Mouse (Mus musculus): ENCODE results near the gene Cntn3. TPM values are rescaled to one million over a fixed set of nuclear protein-coding genes. Genes with fewer than 3 reads are reported as not detected.

Gene Cntn3
- polyA plus RNA-seq, 1 experiment: 0.15 TPM

DNA sequence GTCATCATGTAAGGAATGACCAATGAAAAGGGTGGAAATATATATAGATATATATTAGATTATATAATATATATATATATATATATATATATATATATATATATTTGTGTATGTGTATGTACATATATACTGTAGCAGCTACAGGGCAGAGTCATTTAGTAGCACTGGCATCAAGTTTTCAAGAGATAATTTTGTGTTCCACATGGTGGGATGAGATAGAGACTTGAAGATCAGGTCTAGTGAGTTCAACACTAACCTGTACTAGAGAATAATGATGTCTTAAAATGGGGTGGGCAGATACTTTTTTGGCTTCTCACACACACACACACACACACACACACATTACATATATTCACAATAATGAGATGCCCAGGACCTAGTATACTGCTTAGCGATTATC lies 7.7 kb downstream of the Cntn3 start:
- Histone ChIP-seq H3K36me3 (ENCODE audit: control insufficient read depth, insufficient read depth, low read length) (no peaks in the 10 kb centered on the region), H3K27me3 (ENCODE audit: control insufficient read depth, insufficient read depth, low read length) (no peaks in the 10 kb centered on the region), H3K27ac (ENCODE audit: control insufficient read depth, insufficient read depth, low read depth, low read length) (no peak overlapping the region), H3K4me1 (ENCODE audit: control insufficient read depth, insufficient read depth, low read length) (peaks cover 5% of the 10 kb centered on the region), H3K4me3 (ENCODE audit: control insufficient read depth, low read depth, low read length) (no peak overlapping the region)
- TF ChIP-seq CTCF (IDR thresholded peaks at IDR 0.05; ENCODE audit: control insufficient read depth, insufficient read depth, insufficient replicate concordance, low read depth, low read length) (no peak), POLR2A (IDR thresholded peaks at IDR 0.05; ENCODE audit: control insufficient read depth, low read depth, low read length) (no peak)

GRCm38 (mm10) chr6:102564011-102564731 lies 8.7 kb downstream of the Cntn3 start:
- Histone ChIP-seq H3K4me1 (ENCODE audit: control insufficient read depth, insufficient read depth, low read length) (peaks cover 5% of the 10 kb centered on the region), H3K27ac (ENCODE audit: control insufficient read depth, insufficient read depth, low read depth, low read length) (no peak overlapping the region), H3K36me3 (ENCODE audit: control insufficient read depth, insufficient read depth, low read length) (no peaks in the 10 kb centered on the region), H3K27me3 (ENCODE audit: control insufficient read depth, insufficient read depth, low read length) (no peaks in the 10 kb centered on the region), H3K4me3 (ENCODE audit: control insufficient read depth, low read depth, low read length) (peak overlapping the region; percentile 67)
- TF ChIP-seq CTCF (IDR thresholded peaks at IDR 0.05; ENCODE audit: control insufficient read depth, insufficient read depth, insufficient replicate concordance, low read depth, low read length): no peak
- TF ChIP-seq POLR2A (IDR thresholded peaks at IDR 0.05; ENCODE audit: control insufficient read depth, low read depth, low read length): no peak

DNA sequence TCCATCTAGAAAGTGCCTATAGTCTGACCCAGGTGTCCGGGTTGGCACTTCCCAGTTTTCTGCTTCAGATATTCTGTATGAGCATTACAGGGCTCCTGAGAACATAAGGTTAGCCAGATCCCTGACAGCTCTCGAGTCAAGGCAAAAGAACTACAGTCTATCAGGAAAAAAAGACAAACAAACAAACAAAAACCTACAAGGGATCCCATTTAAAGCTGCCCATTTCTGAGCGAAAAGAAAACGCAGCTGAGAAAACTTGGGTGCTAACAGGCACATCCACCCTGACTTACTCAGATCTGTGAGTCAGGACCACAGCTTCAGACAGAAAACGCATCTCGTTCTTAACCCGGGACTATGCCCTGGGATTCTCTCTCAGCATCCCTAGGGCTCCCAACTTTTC lies 9.5 kb downstream of the Cntn3 start:
- Histone ChIP-seq H3K36me3 (ENCODE audit: control insufficient read depth, insufficient read depth, low read length) (no peaks in the 10 kb centered on the region), H3K27me3 (ENCODE audit: control insufficient read depth, insufficient read depth, low read length) (no peaks in the 10 kb centered on the region), H3K4me1 (ENCODE audit: control insufficient read depth, insufficient read depth, low read length) (peaks cover 5% of the 10 kb centered on the region), H3K27ac (ENCODE audit: control insufficient read depth, insufficient read depth, low read depth, low read length) (no peak overlapping the region), H3K4me3 (ENCODE audit: control insufficient read depth, low read depth, low read length) (no peak overlapping the region)
- TF ChIP-seq POLR2A (IDR thresholded peaks at IDR 0.05; ENCODE audit: control insufficient read depth, low read depth, low read length): no peak
- TF ChIP-seq CTCF (IDR thresholded peaks at IDR 0.05; ENCODE audit: control insufficient read depth, insufficient read depth, insufficient replicate concordance, low read depth, low read length): no peak

GRCm38 (mm10) chr6:102557521-102557920 lies 15.4 kb downstream of the Cntn3 start:
- no peak overlapping the region for H3K27ac ChIP-seq (ENCODE audit: control insufficient read depth, insufficient read depth, low read depth, low read length)
- no peaks in the 10 kb centered on the region for H3K27me3 ChIP-seq (ENCODE audit: control insufficient read depth, insufficient read depth, low read length)
- H3K36me3 ChIP-seq (ENCODE audit: control insufficient read depth, insufficient read depth, low read length): no peaks in the 10 kb centered on the region
- TF ChIP-seq CTCF (IDR thresholded peaks at IDR 0.05; ENCODE audit: control insufficient read depth, insufficient read depth, insufficient replicate concordance, low read depth, low read length): no peak
- no peak overlapping the region for H3K4me3 ChIP-seq (ENCODE audit: control insufficient read depth, low read depth, low read length)
- H3K4me1 ChIP-seq (ENCODE audit: control insufficient read depth, insufficient read depth, low read length): no peaks in the 10 kb centered on the region

DNA sequence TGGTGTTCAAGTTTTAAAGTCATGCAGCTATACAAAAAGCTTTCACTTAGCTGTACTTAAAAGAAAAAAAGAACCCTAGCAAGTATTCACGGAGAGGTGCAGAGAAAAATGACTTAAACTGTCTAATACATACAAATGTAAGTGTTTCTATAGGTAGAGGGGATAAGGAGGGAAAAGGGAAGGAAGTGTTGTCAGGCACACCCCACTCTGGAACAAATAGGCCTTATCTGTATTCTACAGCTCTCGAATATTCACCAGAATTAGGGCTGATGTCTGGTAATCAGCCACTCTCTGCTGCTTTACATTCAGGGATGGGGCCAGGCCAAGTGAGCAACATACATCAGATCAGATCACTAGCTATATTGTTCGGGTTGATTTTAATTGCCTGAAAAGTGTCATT lies 16.4 kb downstream of the Cntn3 start:
- H3K36me3 ChIP-seq (ENCODE audit: control insufficient read depth, insufficient read depth, low read length): no peaks in the 10 kb centered on the region
- no peak for TF ChIP-seq CTCF (IDR thresholded peaks at IDR 0.05; ENCODE audit: control insufficient read depth, insufficient read depth, insufficient replicate concordance, low read depth, low read length)
- no peak for TF ChIP-seq POLR2A (IDR thresholded peaks at IDR 0.05; ENCODE audit: control insufficient read depth, low read depth, low read length)
- no peaks in the 10 kb centered on the region for H3K4me1 ChIP-seq (ENCODE audit: control insufficient read depth, insufficient read depth, low read length)
- no peak overlapping the region for H3K27ac ChIP-seq (ENCODE audit: control insufficient read depth, insufficient read depth, low read depth, low read length)
- no peak overlapping the region for H3K4me3 ChIP-seq (ENCODE audit: control insufficient read depth, low read depth, low read length)
- H3K27me3 ChIP-seq (ENCODE audit: control insufficient read depth, insufficient read depth, low read length): no peaks in the 10 kb centered on the region

DNA sequence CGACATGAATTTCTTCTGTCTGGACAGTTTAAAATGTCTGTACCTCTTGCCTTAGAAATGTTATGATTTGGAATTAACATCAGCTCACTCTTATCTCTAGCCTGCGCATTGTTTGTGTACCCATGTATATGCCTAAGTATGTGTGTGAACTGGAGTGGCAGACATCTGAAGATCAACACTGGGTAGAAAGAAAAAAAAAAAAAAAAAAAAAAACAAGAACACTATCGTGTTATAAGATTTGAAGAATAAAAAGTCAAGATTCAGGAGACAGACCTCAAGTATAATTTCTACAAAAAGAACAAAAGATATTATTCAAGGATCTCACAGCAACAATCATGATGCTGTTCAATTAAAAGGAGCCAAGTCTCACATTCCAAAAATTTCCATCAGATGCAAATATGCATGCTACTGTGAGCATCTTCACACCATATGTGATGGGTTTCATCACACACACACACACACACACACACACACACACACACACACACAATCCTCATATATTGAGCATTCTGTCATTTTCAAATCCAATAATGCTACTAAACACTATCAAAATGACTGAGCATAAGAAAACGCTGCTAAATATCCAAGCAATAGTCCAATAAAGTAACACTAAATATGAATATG lies 17.0 kb downstream of the Cntn3 start:
- no peak for TF ChIP-seq POLR2A (IDR thresholded peaks at IDR 0.05; ENCODE audit: control insufficient read depth, low read depth, low read length)
- TF ChIP-seq CTCF (IDR thresholded peaks at IDR 0.05; ENCODE audit: control insufficient read depth, insufficient read depth, insufficient replicate concordance, low read depth, low read length): no peak
- Histone ChIP-seq H3K27me3 (ENCODE audit: control insufficient read depth, insufficient read depth, low read length) (no peaks in the 10 kb centered on the region), H3K4me1 (ENCODE audit: control insufficient read depth, insufficient read depth, low read length) (no peaks in the 10 kb centered on the region), H3K4me3 (ENCODE audit: control insufficient read depth, low read depth, low read length) (no peak overlapping the region), H3K36me3 (ENCODE audit: control insufficient read depth, insufficient read depth, low read length) (no peaks in the 10 kb centered on the region), H3K27ac (ENCODE audit: control insufficient read depth, insufficient read depth, low read depth, low read length) (no peak overlapping the region)

- Histone ChIP-seq H3K36me3 (ENCODE audit: control insufficient read depth, insufficient read depth, low read length) (no peaks in the 10 kb centered on the region), H3K4me1 (ENCODE audit: control insufficient read depth, insufficient read depth, low read length) (no peaks in the 10 kb centered on the region), H3K4me3 (ENCODE audit: control insufficient read depth, low read depth, low read length) (no peak overlapping the region), H3K27ac (ENCODE audit: control insufficient read depth, insufficient read depth, low read depth, low read length) (no peak overlapping the region), H3K27me3 (ENCODE audit: control insufficient read depth, insufficient read depth, low read length) (no peaks in the 10 kb centered on the region)
- TF ChIP-seq CTCF (IDR thresholded peaks at IDR 0.05; ENCODE audit: control insufficient read depth, insufficient read depth, insufficient replicate concordance, low read depth, low read length) (no peak), POLR2A (IDR thresholded peaks at IDR 0.05; ENCODE audit: control insufficient read depth, low read depth, low read length) (no peak)
These were observed 17.7 kb downstream of the Cntn3 start for GRCm38 (mm10) chr6:102555067-102555657.
